Mouse (Mus musculus): ENCODE measurements around the gene Rxrb.

- no peak for TF ChIP-seq CTCF (IDR thresholded peaks at IDR 0.05; ENCODE audit: low read depth)
- no peak for TF ChIP-seq EP300 (IDR thresholded peaks at IDR 0.05; ENCODE audit: low read depth)
These were observed 7.9 kb upstream of the Rxrb start for GRCm38 (mm10) chr17:34023678-34024077.

All from liver, embryonic 14.5 days (tissue).